Mouse (Mus musculus) brain, embryonic 14.5 days (tissue): ENCODE data around the gene Cys1. TPM values are rescaled to one million over a fixed set of nuclear protein-coding genes. Genes with fewer than 3 reads are reported as not detected.

Experiments
- DNase-seq: peaks from one replicate; pipeline ENCODE4 v3.0.0-alpha.2; 2011; ENCODE audit warnings: low read depth
- CTCF ChIP-seq: fragments of 200-500 bp; IDR thresholded peaks from 2 replicates; pipeline ENCODE4 v1.5.1; 2012; ENCODE audit warnings: inconsistent platforms, mild to moderate bottlenecking, moderate library complexity, borderline replicate concordance; ENCODE audit not compliant: insufficient read depth, insufficient read length; ENCODE audit errors: extremely low read depth
- POLR2A ChIP-seq: fragments of 200-500 bp; IDR thresholded peaks from 2 replicates; pipeline ENCODE4 v1.6.1; 2012; ENCODE audit warnings: mild to moderate bottlenecking, inconsistent platforms, borderline replicate concordance; ENCODE audit not compliant: poor library complexity, insufficient read depth, insufficient read length, severe bottlenecking; ENCODE audit errors: extremely low read depth
- polyA plus RNA-seq: library from polyadenylated mRNA; depleted of rRNA; stranded (reverse); fragments of >200 nt; gene quantifications from 2 replicates; pipeline ENCODE4 v1.2.3, GENCODE M21; 2012; rRNA removed

The Cys1 gene
- polyA plus RNA-seq, 1 experiment: 2.2 TPM

DNA sequence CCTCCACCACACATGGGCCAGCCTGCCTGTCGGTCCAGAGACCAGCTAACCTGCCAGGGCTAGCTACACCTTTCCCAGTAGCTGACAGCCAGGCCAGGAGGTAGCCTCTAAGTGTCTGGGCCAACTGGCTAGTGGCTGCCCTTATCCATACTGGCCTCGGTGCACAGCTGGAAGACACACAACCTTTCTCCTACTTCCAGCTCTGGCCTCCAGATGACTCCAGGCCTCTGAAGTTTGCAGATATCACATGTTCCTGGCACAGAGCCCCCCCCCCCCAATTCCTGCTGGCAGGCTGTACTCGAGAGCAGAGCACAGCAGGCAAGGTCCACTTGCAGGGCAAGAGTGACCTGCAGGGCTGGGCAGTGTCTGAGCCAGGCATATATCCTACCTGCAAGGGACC lies 54.4 kb downstream of the Cys1 start:
- no peak for TF ChIP-seq CTCF
- TF ChIP-seq POLR2A: no peak
- no peak for DNase-seq

DNA sequence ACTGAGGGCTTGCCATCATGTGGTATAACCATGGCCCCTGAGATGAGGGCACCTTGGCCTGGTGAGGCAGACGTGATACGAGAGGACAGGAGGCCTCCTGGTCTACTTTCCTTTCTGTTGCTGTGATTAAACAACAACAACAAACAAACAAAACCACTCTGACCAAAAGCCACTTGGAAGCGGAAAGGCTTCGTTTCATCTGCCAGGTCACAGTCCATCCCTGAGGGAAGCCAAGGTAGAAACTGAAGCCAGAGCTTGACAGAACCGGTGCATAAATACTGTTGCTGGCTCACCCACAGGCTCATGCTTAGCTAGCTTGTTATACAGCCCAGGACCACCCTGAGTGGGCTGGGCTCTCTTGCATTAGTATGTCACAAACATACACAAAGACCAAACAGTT lies 55.2 kb downstream of the Cys1 start:
- DNase-seq: no peak
- no peak for TF ChIP-seq POLR2A
- no peak for TF ChIP-seq CTCF

- peak; percentile 63 for DNase-seq
- no peak for TF ChIP-seq POLR2A
- TF ChIP-seq CTCF: no peak
Observed at GRCm38 (mm10) chr12:24623486-24624251, 57.9 kb downstream of the Cys1 start.

GRCm38 (mm10) chr12:24619436-24619835 lies 62.2 kb downstream of the Cys1 start:
- TF ChIP-seq POLR2A (no peak), CTCF (no peak)
- no peak for DNase-seq

Other genes with a start within 250 kb of the Cys1 start
- gene Taf1b, start 183.5 kb downstream of the Cys1 start, polyA plus RNA-seq: 20.3 and 20.9 TPM in 2 replicates
- 1.1 and 1.3 TPM in 2 replicates for gene Grhl1, start 109.5 kb downstream of the Cys1 start, polyA plus RNA-seq
- gene Klf11, start 30.5 kb downstream of the Cys1 start, polyA plus RNA-seq: 15.1 and 19.6 TPM in 2 replicates
- gene Rrm2, start 26.4 kb upstream of the Cys1 start, polyA plus RNA-seq: 38.1 and 47.0 TPM in 2 replicates
- 25.0 and 31.8 TPM in 2 replicates for gene Mboat2, start 149.1 kb upstream of the Cys1 start, polyA plus RNA-seq